Mouse (Mus musculus) embryonic facial prominence, embryonic 15.5 days (tissue): ENCODE data around the gene Trf. TPM values are rescaled to one million over a fixed set of nuclear protein-coding genes. Genes with fewer than 3 reads are reported as not detected.
A peak's percentile ranks its signal among the peaks of the same experiment; 100 is the strongest.

Experiments used
- ATAC-seq: fragments of 200-750 bp; cut with Nextera tagmentation; 2 replicates; pipeline ENCODE4 v1.8.0; 2017; ENCODE audit warnings: low read depth, moderate TSS enrichment; ENCODE audit not compliant: insufficient number of reproducible peaks, low FRiP score, low TSS enrichment
- H3K27ac ChIP-seq: fragments of 300-500 bp; sonication (generic); replicated peaks from 2 replicates; pipeline ENCODE4 v1.5.1; 2015; ENCODE audit warnings: mild to moderate bottlenecking, inconsistent platforms
- H3K27me3 ChIP-seq: fragments of 300-500 bp; sonication (generic); 2 replicates; pipeline ENCODE4 v1.6.1; 2015; ENCODE audit warnings: inconsistent platforms
- H3K36me3 ChIP-seq: fragments of 300-500 bp; sonication (generic); 2 replicates; pipeline ENCODE4 v1.6.1; 2015; ENCODE audit warnings: mild to moderate bottlenecking, inconsistent platforms
- H3K4me1 ChIP-seq: fragments of 300-500 bp; sonication (generic); 2 replicates; pipeline ENCODE4 v1.6.1; 2015; ENCODE audit warnings: inconsistent platforms
- H3K4me2 ChIP-seq: fragments of 300-500 bp; sonication (generic); replicated peaks from 2 replicates; pipeline ENCODE4 v1.6.1; 2015; ENCODE audit warnings: mild to moderate bottlenecking, inconsistent platforms
- H3K4me3 ChIP-seq: fragments of 300-500 bp; sonication (generic); replicated peaks from 2 replicates; pipeline ENCODE4 v1.5.1; 2015; ENCODE audit warnings: mild to moderate bottlenecking, inconsistent platforms
- H3K9ac ChIP-seq: fragments of 300-500 bp; sonication (generic); 2 replicates; pipeline ENCODE4 v1.6.1; 2015; ENCODE audit warnings: inconsistent platforms
- H3K9me3 ChIP-seq: fragments of 300-500 bp; sonication (generic); replicated peaks from 2 replicates; pipeline ENCODE4 v1.6.1; 2016; ENCODE audit warnings: inconsistent platforms
- WGBS: fragments of 180-500 bp; shearing (Covaris S2); methylation state at CpG from one replicate; pipeline ENCODE4 v1.1.7; 2015; 5-methylcytosine and 5-hydroxymethylcytosine counted together
- polyA plus RNA-seq: library from polyadenylated mRNA; unstranded; fragments of >200 nt; fragmentation: Nextera tagmentation; extraction: Ambion mirVana; gene quantifications from 2 replicates; pipeline ENCODE4 v1.2.1, GENCODE M21; 2015

Trf gene
- polyA plus RNA-seq, 1 experiment from 2014 or later, result 34.5 TPM

- no peak overlapping the region for H3K9ac ChIP-seq
- WGBS, result 76% methylated on average over 6 of the region's 6 CpGs
- H3K4me1 ChIP-seq, result 0 out of 2 replicates have a peak, but pooled peaks cover 4% of the 10 kb centered on the region
- no peaks in the 10 kb centered on the region for H3K9me3 ChIP-seq
- no peak for ATAC-seq
- H3K27me3 ChIP-seq, result no peaks in the 10 kb centered on the region
- no peak overlapping the region for H3K4me2 ChIP-seq
- no peaks in the 10 kb centered on the region for H3K36me3 ChIP-seq
- H3K4me3 ChIP-seq, result no peak overlapping the region
- no peak overlapping the region for H3K27ac ChIP-seq
Observed at GRCm38 (mm10) chr9:103239471-103239870, 9.2 kb upstream of the Trf start.

- peaks cover 16% of the 10 kb centered on the region; the same call in 1 of the 2 replicates for H3K4me1 ChIP-seq
- no peak overlapping the region for H3K4me3 ChIP-seq
- H3K9me3 ChIP-seq, result no peaks in the 10 kb centered on the region
- no peaks in the 10 kb centered on the region for H3K27me3 ChIP-seq
- no peaks in the 10 kb centered on the region for H3K36me3 ChIP-seq
- peak; percentile 58; the same call in 1 of the 2 replicates for ATAC-seq
- peak overlapping the region; percentile 60 for H3K27ac ChIP-seq
- H3K4me2 ChIP-seq, result no peak overlapping the region
- no peak overlapping the region for H3K9ac ChIP-seq
- 47% methylated on average over 7 of the region's 7 CpGs for WGBS
Observed at GRCm38 (mm10) chr9:103234565-103235165, 4.4 kb upstream of the Trf start.

GRCm38 (mm10) chr9:103234059-103234458 lies 3.8 kb upstream of the Trf start:
- 60% methylated on average over 7 of the region's 7 CpGs for WGBS
- Histone ChIP-seq H3K4me2 (no peak overlapping the region), H3K9me3 (no peaks in the 10 kb centered on the region), H3K4me1 (peaks cover 16% of the 10 kb centered on the region; the same call in 1 of the 2 replicates), H3K36me3 (no peaks in the 10 kb centered on the region), H3K27ac (peak overlapping the region; percentile 60), H3K4me3 (no peak overlapping the region), H3K27me3 (no peaks in the 10 kb centered on the region), H3K9ac (no peak overlapping the region)
- no peak for ATAC-seq

GRCm38 (mm10) chr9:103233006-103233395 lies 2.8 kb upstream of the Trf start:
- ATAC-seq, result no peak
- H3K9me3 ChIP-seq, result no peaks in the 10 kb centered on the region
- H3K27me3 ChIP-seq, result no peaks in the 10 kb centered on the region
- WGBS, result 60% methylated on average over 7 of the region's 7 CpGs
- H3K9ac ChIP-seq, result no peak overlapping the region
- no peak overlapping the region for H3K4me3 ChIP-seq
- H3K4me1 ChIP-seq, result peaks cover 16% of the 10 kb centered on the region; the same call in 1 of the 2 replicates
- no peak overlapping the region for H3K4me2 ChIP-seq
- no peak overlapping the region for H3K27ac ChIP-seq
- H3K36me3 ChIP-seq, result no peaks in the 10 kb centered on the region

GRCm38 (mm10) chr9:103232232-103233005 lies 2.2 kb upstream of the Trf start:
- H3K9ac ChIP-seq, result no peak overlapping the region
- no peak overlapping the region for H3K4me2 ChIP-seq
- no peaks in the 10 kb centered on the region for H3K36me3 ChIP-seq
- no peak for ATAC-seq
- H3K4me3 ChIP-seq, result no peak overlapping the region
- WGBS, result 88% methylated on average over 7 of the region's 7 CpGs
- H3K27ac ChIP-seq, result no peak overlapping the region
- no peaks in the 10 kb centered on the region for H3K27me3 ChIP-seq
- no peaks in the 10 kb centered on the region for H3K9me3 ChIP-seq
- peaks cover 16% of the 10 kb centered on the region; the same call in 1 of the 2 replicates for H3K4me1 ChIP-seq

GRCm38 (mm10) chr9:103229037-103229867 lies 992 bp downstream of the Trf start:
- Histone ChIP-seq H3K9me3 (no peaks in the 10 kb centered on the region), H3K4me2 (no peak overlapping the region), H3K4me3 (no peak overlapping the region), H3K27ac (no peak overlapping the region), H3K27me3 (no peaks in the 10 kb centered on the region), H3K9ac (no peak overlapping the region), H3K36me3 (no peaks in the 10 kb centered on the region), H3K4me1 (peaks cover 10% of the 10 kb centered on the region; the same call in 1 of the 2 replicates)
- no peak for ATAC-seq
- WGBS, result 87% methylated on average over 15 of the region's 15 CpGs

GRCm38 (mm10) chr9:103228370-103229003 lies 1.8 kb downstream of the Trf start:
- no peak overlapping the region for H3K4me3 ChIP-seq
- H3K4me1 ChIP-seq, result peaks cover 9% of the 10 kb centered on the region; the same call in 1 of the 2 replicates
- H3K4me2 ChIP-seq, result no peak overlapping the region
- no peak for ATAC-seq
- H3K9ac ChIP-seq, result no peak overlapping the region
- no peaks in the 10 kb centered on the region for H3K36me3 ChIP-seq
- 57% methylated on average over 13 of the region's 13 CpGs for WGBS
- H3K27me3 ChIP-seq, result no peaks in the 10 kb centered on the region
- no peaks in the 10 kb centered on the region for H3K9me3 ChIP-seq
- H3K27ac ChIP-seq, result no peak overlapping the region

GRCm38 (mm10) chr9:103227760-103228159 lies 2.5 kb downstream of the Trf start:
- Histone ChIP-seq H3K9me3 (no peaks in the 10 kb centered on the region), H3K27me3 (no peaks in the 10 kb centered on the region), H3K4me2 (no peak overlapping the region), H3K4me1 (peaks cover 9% of the 10 kb centered on the region; the same call in 1 of the 2 replicates), H3K9ac (no peak overlapping the region), H3K36me3 (no peaks in the 10 kb centered on the region), H3K4me3 (no peak overlapping the region), H3K27ac (no peak overlapping the region)
- 92% methylated on average over 16 of the region's 16 CpGs for WGBS
- ATAC-seq, result no peak

- H3K27ac ChIP-seq, result no peak overlapping the region
- H3K4me3 ChIP-seq, result no peak overlapping the region
- no peaks in the 10 kb centered on the region for H3K9me3 ChIP-seq
- H3K4me2 ChIP-seq, result no peak overlapping the region
- no peak overlapping the region for H3K9ac ChIP-seq
- H3K27me3 ChIP-seq, result no peaks in the 10 kb centered on the region
- no peak for ATAC-seq
- H3K36me3 ChIP-seq, result no peaks in the 10 kb centered on the region
- whole genome bisulfite sequencing, result 84% methylated on average over 15 of the region's 15 CpGs
- H3K4me1 ChIP-seq, result peaks cover 9% of the 10 kb centered on the region; the same call in 1 of the 2 replicates
Observed at GRCm38 (mm10) chr9:103226806-103227205, 3.4 kb downstream of the Trf start.

- Histone ChIP-seq H3K27me3 (no peaks in the 10 kb centered on the region), H3K4me3 (no peak overlapping the region), H3K9me3 (no peaks in the 10 kb centered on the region), H3K36me3 (no peaks in the 10 kb centered on the region), H3K4me1 (peaks cover 7% of the 10 kb centered on the region; the same call in 1 of the 2 replicates), H3K9ac (no peak overlapping the region), H3K27ac (no peak overlapping the region), H3K4me2 (no peak overlapping the region)
- 67% methylated on average over 3 of the region's 3 CpGs for WGBS
- 0 out of 2 replicates have a peak, but pooled peaks have one; percentile 46 for ATAC-seq
Observed at GRCm38 (mm10) chr9:103225464-103225863, 4.8 kb downstream of the Trf start.
